Mouse (Mus musculus) liver, postnatal 0 days (tissue): ENCODE results near the gene Mipol1. TPM values are rescaled to one million over a fixed set of nuclear protein-coding genes. Genes with fewer than 3 reads are reported as not detected.

Experiments used
- ATAC-seq: fragments of 200-750 bp; cut with Nextera tagmentation; 2 replicates; pipeline ENCODE4 v1.8.0; 2017; ENCODE audit warnings: mild to moderate bottlenecking, moderate library complexity
- DNase-seq: peaks from one replicate; pipeline ENCODE4 v3.0.0-alpha.2; 2016
- H3K27ac ChIP-seq: fragments of 300-500 bp; sonication (generic); 2 replicates; pipeline ENCODE4 v1.5.1; 2014; ENCODE audit warnings: antibody characterized with exemption, moderate library complexity, mild to moderate bottlenecking, low read depth
- H3K27me3 ChIP-seq: fragments of 300-500 bp; sonication (generic); 2 replicates; pipeline ENCODE4 v1.6.1; 2014; ENCODE audit warnings: low read length, control low read depth, mixed read lengths; ENCODE audit not compliant: insufficient read depth
- H3K36me3 ChIP-seq: fragments of 300-500 bp; sonication (generic); replicated peaks from 2 replicates; pipeline ENCODE4 v1.6.1; 2014; ENCODE audit warnings: mild to moderate bottlenecking, control low read depth, low read length, moderate library complexity, mixed read lengths; ENCODE audit not compliant: insufficient read depth
- H3K4me1 ChIP-seq: fragments of 300-500 bp; sonication (generic); 2 replicates; pipeline ENCODE4 v1.6.1; 2014; ENCODE audit warnings: antibody characterized with exemption, mild to moderate bottlenecking, control low read depth; ENCODE audit not compliant: insufficient read depth
- H3K4me2 ChIP-seq: fragments of 300-500 bp; sonication (generic); 2 replicates; pipeline ENCODE4 v1.6.1; 2014; ENCODE audit warnings: low read depth, mild to moderate bottlenecking, low read length, moderate library complexity, mixed read lengths
- H3K4me3 ChIP-seq: fragments of 300-500 bp; sonication (generic); 2 replicates; pipeline ENCODE4 v1.5.1; 2014; ENCODE audit warnings: low read depth, low read length
- H3K9ac ChIP-seq: fragments of 300-500 bp; sonication (generic); replicated peaks from 2 replicates; pipeline ENCODE4 v1.6.1; 2014; ENCODE audit warnings: mild to moderate bottlenecking, moderate library complexity
- H3K9me3 ChIP-seq: fragments of 300-500 bp; sonication (generic); 2 replicates; pipeline ENCODE4 v1.6.1; 2016; ENCODE audit warnings: mild to moderate bottlenecking, control low read depth, low read length, mixed read lengths
- CTCF ChIP-seq: sonication (generic); IDR thresholded peaks from 2 replicates; pipeline ENCODE4 v1.5.1; 2016; ENCODE audit warnings: antibody characterized with exemption, low read depth
- EP300 ChIP-seq: IDR thresholded peaks from 2 replicates; pipeline ENCODE4 v1.6.1; 2016; ENCODE audit warnings: antibody characterized with exemption, low read depth, mild to moderate bottlenecking
- WGBS: fragments of 180-500 bp; shearing (Covaris S2); extraction: QIAGEN DNeasy Blood & Tissue Kit; methylation state at CpG from one replicate; pipeline ENCODE4 v1.1.7; 2014; ENCODE audit not compliant: insufficient replicate concordance; 5-methylcytosine and 5-hydroxymethylcytosine counted together
- polyA plus RNA-seq: library from polyadenylated mRNA; unstranded; fragments of >200 nt; fragmentation: Nextera tagmentation; extraction: Ambion mirVana; gene quantifications from 2 replicates; pipeline ENCODE4 v1.2.1, GENCODE M21; 2015

The Mipol1 gene
- polyA plus RNA-seq, 1 experiment from 2014 or later, result 2.1 TPM

DNA sequence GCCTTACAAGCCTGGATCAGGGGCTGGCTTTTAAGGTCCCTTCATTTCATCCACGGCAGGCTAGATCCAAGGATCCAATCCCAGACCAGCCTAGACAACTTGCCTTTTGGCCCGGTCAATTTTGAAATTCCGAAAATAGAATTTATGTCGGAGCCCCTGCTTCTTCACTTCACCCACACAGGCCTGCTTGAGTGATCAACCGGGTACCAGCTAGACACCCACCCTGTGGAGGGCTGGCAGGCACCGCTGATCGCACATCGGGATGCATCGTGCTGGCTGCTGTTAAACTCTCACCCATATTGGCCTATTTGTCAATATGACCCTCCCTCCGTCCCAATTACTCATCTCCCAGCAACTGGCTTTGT is 313.4 kb downstream of the Mipol1 start:
- Histone ChIP-seq H3K27ac (peak overlapping the region; percentile 62; the same call in 1 of the 2 replicates), H3K9me3 (no peaks in the 10 kb centered on the region), H3K4me3 (peak overlapping the region; percentile 24; the same call in 1 of the 2 replicates), H3K36me3 (no peaks in the 10 kb centered on the region), H3K4me2 (peak overlapping the region; percentile 63), H3K27me3 (peaks cover 84% of the 10 kb centered on the region), H3K9ac (no peak overlapping the region), H3K4me1 (peaks cover 17% of the 10 kb centered on the region)
- TF ChIP-seq CTCF (no peak), EP300 (no peak)
- 2% methylated on average over 10 of the region's 10 CpGs for WGBS
- no peak for ATAC-seq
- no peak for DNase-seq

- TF ChIP-seq EP300 (no peak), CTCF (peak; percentile 65)
- Histone ChIP-seq H3K27me3 (peaks cover 85% of the 10 kb centered on the region), H3K9me3 (no peaks in the 10 kb centered on the region), H3K4me3 (peak overlapping the region; percentile 61), H3K9ac (peak overlapping the region; percentile 70), H3K4me2 (peak overlapping the region; percentile 70), H3K36me3 (no peaks in the 10 kb centered on the region), H3K27ac (peak overlapping the region; percentile 90), H3K4me1 (peaks cover 20% of the 10 kb centered on the region)
- ATAC-seq, result peak; percentile 11; the same call in 1 of the 2 replicates
- peak; percentile 72 for DNase-seq
- WGBS, result 2% methylated on average over 31 of the region's 31 CpGs
These were observed 314.6 kb downstream of the Mipol1 start for GRCm38 (mm10) chr12:57544641-57545370.

DNA sequence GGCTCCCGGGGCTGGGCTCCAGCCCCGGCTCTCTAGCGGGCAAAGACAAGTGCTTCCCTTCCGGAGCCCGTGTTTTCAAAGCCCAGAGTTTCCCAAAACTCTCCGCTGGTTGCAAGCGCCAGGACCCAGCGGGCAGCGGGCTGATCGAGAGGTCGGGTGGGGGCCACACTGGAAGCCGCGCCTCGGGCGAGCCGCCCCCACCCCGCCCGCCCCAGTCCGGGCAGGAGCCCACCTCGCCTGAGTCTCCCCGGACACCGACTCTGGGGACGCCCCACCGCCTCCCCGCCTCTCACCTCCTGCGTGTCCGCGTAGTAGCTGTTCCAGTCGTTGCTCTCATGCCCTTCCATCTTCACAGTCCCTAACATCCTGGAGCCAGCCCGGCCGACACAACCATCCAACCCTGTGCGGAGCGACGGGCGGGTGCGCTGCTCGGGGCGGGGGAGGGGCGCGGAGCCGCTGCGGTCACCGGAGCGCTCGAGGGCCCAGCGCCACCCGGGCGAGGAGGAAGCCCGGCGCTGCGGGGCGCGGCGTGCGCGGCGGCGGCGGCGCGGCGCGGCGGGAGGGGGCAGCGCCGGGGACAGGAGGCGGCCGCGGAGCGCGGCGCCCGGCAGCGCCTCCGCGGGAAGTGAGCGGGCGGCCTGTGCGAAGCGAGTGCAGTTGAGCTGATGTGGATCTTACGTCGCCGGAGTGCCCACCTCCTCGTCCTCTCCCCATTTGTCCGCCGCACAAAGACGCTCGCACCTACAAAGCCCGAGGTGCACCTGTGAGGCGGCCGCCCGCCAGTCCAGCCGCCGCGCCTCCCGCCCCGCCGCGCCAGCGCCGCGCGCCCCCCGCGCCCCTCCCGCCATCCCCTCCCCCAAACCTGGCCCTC is 315.4 kb downstream of the Mipol1 start:
- H3K4me3 ChIP-seq, result peak overlapping the region; percentile 61
- peak; percentile 61 for DNase-seq
- ATAC-seq, result peak; percentile 70
- H3K27me3 ChIP-seq, result peaks cover 89% of the 10 kb centered on the region
- under 1% methylated on average over 81 of the region's 106 CpGs for WGBS
- peak overlapping the region; percentile 90 for H3K27ac ChIP-seq
- no peak for TF ChIP-seq EP300
- no peak for TF ChIP-seq CTCF
- no peaks in the 10 kb centered on the region for H3K9me3 ChIP-seq
- no peaks in the 10 kb centered on the region for H3K36me3 ChIP-seq
- H3K9ac ChIP-seq, result peak overlapping the region; percentile 70
- H3K4me2 ChIP-seq, result peak overlapping the region; percentile 70
- peaks cover 20% of the 10 kb centered on the region for H3K4me1 ChIP-seq

Other genes starting within 250 kb of the Mipol1 start
- 10.8 and 12.6 TPM in 2 replicates for gene Slc25a21, start 33.0 kb upstream of the Mipol1 start, polyA plus RNA-seq
- 20.8 and 22.8 TPM in 2 replicates for gene Prps1l3, start within 50 bp of the Mipol1 start, polyA plus RNA-seq